Mouse (Mus musculus) megakaryocyte, embryonic 14.5 days (primary cell): ENCODE results near the gene 4921517D22Rik. TPM values are rescaled to one million over a fixed set of nuclear protein-coding genes. Genes with fewer than 3 reads are reported as not detected.

Experiments used
- H3K27me3 ChIP-seq: replicated peaks from 2 replicates; pipeline ENCODE3; 2012; ENCODE audit warnings: inconsistent platforms
- H3K36me3 ChIP-seq: replicated peaks from 2 replicates; pipeline ENCODE3; 2012; ENCODE audit warnings: low read length, inconsistent platforms, mixed read lengths
- H3K4me1 ChIP-seq: 2 replicates; pipeline ENCODE4 v1.6.1; 2012; ENCODE audit warnings: inconsistent platforms
- H3K4me3 ChIP-seq: replicated peaks from 2 replicates; pipeline ENCODE3; 2012; ENCODE audit warnings: moderate library complexity, mild to moderate bottlenecking, inconsistent platforms
- H3K9me3 ChIP-seq: 2 replicates; pipeline ENCODE4 v1.6.1; 2012; ENCODE audit warnings: inconsistent platforms
- FLI1 ChIP-seq: IDR thresholded peaks from 2 replicates; pipeline ENCODE4 v1.6.1; 2012; ENCODE audit warnings: low read length, inconsistent platforms, mixed read lengths
- GATA1 ChIP-seq: IDR thresholded peaks from 3 replicates; pipeline ENCODE4 v1.6.1; 2012; ENCODE audit warnings: mixed read lengths, low read length, inconsistent platforms, borderline replicate concordance
- polyA plus RNA-seq: library from polyadenylated mRNA; stranded (reverse); fragments of >175 nt; gene quantifications from 2 replicates; pipeline ENCODE4 v1.2.3, GENCODE M21; 2012; ENCODE audit warnings: low replicate concordance; ENCODE audit not compliant: insufficient read depth

4921517D22Rik gene
- polyA plus RNA-seq, 1 experiment: not detected

GRCm38 (mm10) chr13:59695781-59696180 lies 1.9 kb upstream of the 4921517D22Rik start:
- Histone ChIP-seq H3K36me3 (no peaks in the 10 kb centered on the region), H3K9me3 (peaks cover 33% of the 10 kb centered on the region), H3K4me3 (no peak overlapping the region), H3K27me3 (peaks cover 57% of the 10 kb centered on the region), H3K4me1 (no peaks in the 10 kb centered on the region)
- TF ChIP-seq GATA1: no peak
- TF ChIP-seq FLI1: no peak

GRCm38 (mm10) chr13:59691478-59691877 lies 2.4 kb downstream of the 4921517D22Rik start:
- TF ChIP-seq FLI1: no peak
- no peak for TF ChIP-seq GATA1
- Histone ChIP-seq H3K27me3 (peaks cover 47% of the 10 kb centered on the region), H3K4me3 (no peak overlapping the region), H3K9me3 (peaks cover 38% of the 10 kb centered on the region), H3K4me1 (no peaks in the 10 kb centered on the region), H3K36me3 (no peaks in the 10 kb centered on the region)

- TF ChIP-seq FLI1 (no peak), GATA1 (no peak)
- no peak overlapping the region for H3K4me3 ChIP-seq
Observed at GRCm38 (mm10) chr13:59690576-59690975, 3.3 kb downstream of the 4921517D22Rik start.

GRCm38 (mm10) chr13:59689843-59690242 lies 4.1 kb downstream of the 4921517D22Rik start:
- no peak for TF ChIP-seq FLI1
- TF ChIP-seq GATA1: no peak
- no peak overlapping the region for H3K4me3 ChIP-seq
- no peaks in the 10 kb centered on the region for H3K36me3 ChIP-seq
- no peaks in the 10 kb centered on the region for H3K4me1 ChIP-seq
- peaks cover 28% of the 10 kb centered on the region for H3K9me3 ChIP-seq
- peaks cover 39% of the 10 kb centered on the region for H3K27me3 ChIP-seq

More at GRCm38 (mm10) chr13:59690576-59690975, 3.3 kb downstream of the 4921517D22Rik start:
- Histone ChIP-seq H3K27me3 (peaks cover 44% of the 10 kb centered on the region), H3K36me3 (no peaks in the 10 kb centered on the region), H3K4me1 (no peaks in the 10 kb centered on the region), H3K9me3 (peaks cover 35% of the 10 kb centered on the region)

- H3K4me3 ChIP-seq: no peak overlapping the region
- H3K9me3 ChIP-seq: peaks cover 23% of the 10 kb centered on the region
- TF ChIP-seq GATA1 (no peak), FLI1 (no peak)
- peaks cover 37% of the 10 kb centered on the region for H3K27me3 ChIP-seq
- H3K4me1 ChIP-seq: no peaks in the 10 kb centered on the region
- H3K36me3 ChIP-seq: no peaks in the 10 kb centered on the region
Observed at GRCm38 (mm10) chr13:59689313-59689712, 4.6 kb downstream of the 4921517D22Rik start.

- no peaks in the 10 kb centered on the region for H3K4me1 ChIP-seq
- no peak for TF ChIP-seq FLI1
- TF ChIP-seq GATA1: no peak
- H3K4me3 ChIP-seq: no peak overlapping the region
- H3K36me3 ChIP-seq: no peaks in the 10 kb centered on the region
- peaks cover 14% of the 10 kb centered on the region for H3K9me3 ChIP-seq
- H3K27me3 ChIP-seq: peaks cover 33% of the 10 kb centered on the region
Observed at GRCm38 (mm10) chr13:59688338-59688770, 5.6 kb downstream of the 4921517D22Rik start.

- no peak for TF ChIP-seq FLI1
- no peak for TF ChIP-seq GATA1
- Histone ChIP-seq H3K4me1 (peaks cover 6% of the 10 kb centered on the region), H3K9me3 (no peaks in the 10 kb centered on the region), H3K4me3 (no peak overlapping the region), H3K36me3 (no peaks in the 10 kb centered on the region), H3K27me3 (peaks cover 30% of the 10 kb centered on the region)
Observed at GRCm38 (mm10) chr13:59685236-59685635, 8.7 kb downstream of the 4921517D22Rik start.

- peaks cover 37% of the 10 kb centered on the region for H3K27me3 ChIP-seq
- H3K4me3 ChIP-seq: peak overlapping the region; percentile 11
- TF ChIP-seq GATA1 (no peak), FLI1 (no peak)
- no peaks in the 10 kb centered on the region for H3K9me3 ChIP-seq
- no peaks in the 10 kb centered on the region for H3K36me3 ChIP-seq
- H3K4me1 ChIP-seq: peaks cover 6% of the 10 kb centered on the region
Observed at GRCm38 (mm10) chr13:59682629-59683028, 11.3 kb downstream of the 4921517D22Rik start.

GRCm38 (mm10) chr13:59679908-59680307 lies 14.0 kb downstream of the 4921517D22Rik start:
- TF ChIP-seq FLI1: no peak
- TF ChIP-seq GATA1: no peak
- H3K4me3 ChIP-seq: no peak overlapping the region
- H3K9me3 ChIP-seq: no peaks in the 10 kb centered on the region
- H3K4me1 ChIP-seq: peaks cover 9% of the 10 kb centered on the region
- H3K27me3 ChIP-seq: peaks cover 37% of the 10 kb centered on the region
- H3K36me3 ChIP-seq: no peaks in the 10 kb centered on the region

GRCm38 (mm10) chr13:59679306-59679705 lies 14.6 kb downstream of the 4921517D22Rik start:
- Histone ChIP-seq H3K9me3 (no peaks in the 10 kb centered on the region), H3K27me3 (peaks cover 37% of the 10 kb centered on the region), H3K4me1 (peaks cover 15% of the 10 kb centered on the region), H3K4me3 (no peak overlapping the region), H3K36me3 (no peaks in the 10 kb centered on the region)
- TF ChIP-seq GATA1: no peak
- TF ChIP-seq FLI1: no peak
